9 mouse cellular contexts compared by ENCODE assay signal in the genomic region with DNA sequence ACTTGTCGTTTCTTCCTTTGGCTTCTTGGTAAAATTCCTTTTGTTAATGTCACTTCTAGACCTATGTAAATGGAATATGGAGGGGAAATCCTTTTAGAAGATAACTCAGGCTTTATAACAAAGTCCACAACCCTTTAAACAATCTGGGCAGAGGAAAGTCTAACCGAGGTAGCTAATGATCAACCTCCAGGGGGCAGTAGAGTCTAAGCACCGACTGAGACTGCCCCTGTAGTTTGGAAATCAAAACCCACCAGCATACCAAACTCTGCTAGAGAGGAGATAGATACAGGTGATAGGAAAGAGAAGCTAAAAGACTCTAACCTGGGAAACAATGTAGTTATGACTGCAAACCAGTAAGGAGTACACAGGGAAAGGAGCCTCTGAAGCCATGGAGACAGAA.
A peak's percentile ranks its signal among the peaks of the same experiment; 100 is the strongest.
DNase-seq lines count a peak whose midpoint lies in the region; ATAC-seq and TF ChIP-seq lines count a peak whose summit lies in the region.
"Had no signal": no experiment of that assay in that cellular context is flagged by ENCODE, and none has a peak within 500 bp of the region (broad histone marks: within the 10 kb centered on the region; RNA-seq: fewer than 3 reads in every experiment).

No protein-coding gene starts in this region.

- H3K9me3 ChIP-seq in hindbrain, embryonic 14.5 days (ENCODE audit: control insufficient read depth, low read length): no peaks in the 10 kb centered on the region
- no peaks in the 10 kb centered on the region for H3K9me3 ChIP-seq in hindbrain, embryonic 10.5 days
- H3K9me3 ChIP-seq in G1E (replicated peaks): no peaks in the 10 kb centered on the region
- H3K9me3 ChIP-seq in embryonic facial prominence, embryonic 11.5 days (replicated peaks; ENCODE audit: control insufficient read depth, low read length): no peaks in the 10 kb centered on the region
- no peaks in the 10 kb centered on the region for H3K9me3 ChIP-seq in limb, embryonic 11.5 days (ENCODE audit: control insufficient read depth, low read length)
- H3K9me3 ChIP-seq: embryonic facial prominence, embryonic 12.5 days had no signal

- H3K4me3 ChIP-seq in hindbrain, embryonic 14.5 days (replicated peaks; ENCODE audit: low read length): no peak overlapping the region
- H3K4me3 ChIP-seq in hindbrain, embryonic 10.5 days: no peak overlapping the region
- H3K4me3 ChIP-seq in G1E (ENCODE audit: low read depth, low read length): no peak overlapping the region
- H3K4me3 ChIP-seq in embryonic facial prominence, embryonic 11.5 days (ENCODE audit: low read depth, low read length): no peak overlapping the region
- no peak overlapping the region for H3K4me3 ChIP-seq in limb, embryonic 11.5 days (ENCODE audit: low read depth, low read length)
- H3K4me3 ChIP-seq: embryonic facial prominence, embryonic 12.5 days had no signal

- peak; percentile 52 for TF ChIP-seq CTCF in G1E (IDR thresholded peaks at IDR 0.05; ENCODE audit: low read depth, low read length)

- H3K36me3 ChIP-seq in hindbrain, embryonic 14.5 days (replicated peaks; ENCODE audit: control insufficient read depth, insufficient read depth): no peaks in the 10 kb centered on the region
- no peaks in the 10 kb centered on the region for H3K36me3 ChIP-seq in hindbrain, embryonic 10.5 days
- H3K36me3 ChIP-seq in G1E (replicated peaks): no peaks in the 10 kb centered on the region
- no peaks in the 10 kb centered on the region for H3K36me3 ChIP-seq in embryonic facial prominence, embryonic 11.5 days (replicated peaks; ENCODE audit: control insufficient read depth, insufficient read depth, low read depth, low read length)
- no peaks in the 10 kb centered on the region for H3K36me3 ChIP-seq in limb, embryonic 11.5 days (ENCODE audit: control insufficient read depth, insufficient read depth, low read length)
- H3K36me3 ChIP-seq: embryonic facial prominence, embryonic 12.5 days had no signal

- ATAC-seq in hindbrain, embryonic 14.5 days (ENCODE audit: low FRiP score): no peak
- no peak; the same call in 1 of the 2 replicates for ATAC-seq in G1E (ENCODE audit: extremely low read depth, insufficient number of reproducible peaks, low FRiP score, poor library complexity, severe bottlenecking)
- ATAC-seq in embryonic facial prominence, embryonic 11.5 days (replicated peaks; ENCODE audit: insufficient number of reproducible peaks, low FRiP score, low TSS enrichment, low read depth): no peak
- no peak for ATAC-seq in limb, embryonic 11.5 days (ENCODE audit: insufficient number of reproducible peaks, low FRiP score, low TSS enrichment, low read depth)

- no peak overlapping the region for H3K9ac ChIP-seq in hindbrain, embryonic 14.5 days
- no peak overlapping the region for H3K9ac ChIP-seq in embryonic facial prominence, embryonic 11.5 days (replicated peaks; ENCODE audit: low read length)
- no peak overlapping the region for H3K9ac ChIP-seq in limb, embryonic 11.5 days (ENCODE audit: low read length)
- H3K9ac ChIP-seq: embryonic facial prominence, embryonic 12.5 days had no signal

- no peaks in the 10 kb centered on the region for H3K4me1 ChIP-seq in hindbrain, embryonic 14.5 days (replicated peaks; ENCODE audit: control insufficient read depth, insufficient read depth, low read length)
- no peaks in the 10 kb centered on the region for H3K4me1 ChIP-seq in hindbrain, embryonic 10.5 days (replicated peaks)
- H3K4me1 ChIP-seq in G1E (ENCODE audit: insufficient read depth, low read depth, low read length): peaks cover 30% of the 10 kb centered on the region
- H3K4me1 ChIP-seq in embryonic facial prominence, embryonic 11.5 days (ENCODE audit: control insufficient read depth, insufficient read depth, low read length): no peaks in the 10 kb centered on the region
- H3K4me1 ChIP-seq in limb, embryonic 11.5 days (ENCODE audit: control insufficient read depth, insufficient read depth, low read length): no peaks in the 10 kb centered on the region
- H3K4me1 ChIP-seq: embryonic facial prominence, embryonic 12.5 days had no signal

- no peak overlapping the region for H3K27ac ChIP-seq in hindbrain, embryonic 14.5 days
- H3K27ac ChIP-seq in hindbrain, embryonic 10.5 days: no peak overlapping the region
- no peak overlapping the region for H3K27ac ChIP-seq in embryonic facial prominence, embryonic 11.5 days (replicated peaks; ENCODE audit: low read depth, low read length)
- no peak overlapping the region for H3K27ac ChIP-seq in limb, embryonic 11.5 days (replicated peaks; ENCODE audit: low read depth, low read length)
- H3K27ac ChIP-seq: embryonic facial prominence, embryonic 12.5 days had no signal

- 21% methylated on average over 3 of the region's 3 CpGs for WGBS in hindbrain, embryonic 14.5 days
- WGBS in hindbrain, embryonic 10.5 days: 15% methylated on average over 3 of the region's 3 CpGs
- 12% methylated on average over 3 of the region's 3 CpGs for WGBS in embryonic facial prominence, embryonic 11.5 days
- 12% methylated on average over 3 of the region's 3 CpGs for WGBS in limb, embryonic 11.5 days

- DNase-seq in hindbrain, embryonic 14.5 days (ENCODE audit: low spot score): peak; percentile 75
- no peak for DNase-seq in hindbrain, embryonic 10.5 days (ENCODE audit: low spot score)
- DNase-seq in A20 (ENCODE audit: low read depth, low spot score): peak; percentile 58
- peak; percentile 51 for DNase-seq in G1E (ENCODE audit: low spot score)
- peak; percentile 82 for DNase-seq in embryonic facial prominence, embryonic 11.5 days (ENCODE audit: low spot score)
- DNase-seq in limb, embryonic 11.5 days (ENCODE audit: low spot score): peak; percentile 53
- DNase-seq in right cerebral cortex, postnatal 10 days (ENCODE audit: low spot score in 2 of 2): peak; percentile 29 to 54
- no peak for DNase-seq in urinary bladder, postnatal 36 days (ENCODE audit: low spot score in 2 of 2)

- H3K4me2 ChIP-seq in hindbrain, embryonic 14.5 days (replicated peaks): no peak overlapping the region
- no peak overlapping the region for H3K4me2 ChIP-seq in embryonic facial prominence, embryonic 11.5 days (ENCODE audit: low read depth, low read length)
- no peak overlapping the region for H3K4me2 ChIP-seq in limb, embryonic 11.5 days (ENCODE audit: low read depth, severe bottlenecking)
- H3K4me2 ChIP-seq: embryonic facial prominence, embryonic 12.5 days had no signal

- no peaks in the 10 kb centered on the region for H3K27me3 ChIP-seq in hindbrain, embryonic 14.5 days (ENCODE audit: control insufficient read depth, insufficient read depth, low read length)
- no peaks in the 10 kb centered on the region for H3K27me3 ChIP-seq in hindbrain, embryonic 10.5 days (ENCODE audit: insufficient read depth, poor library complexity, severe bottlenecking)
- peaks cover 6% of the 10 kb centered on the region for H3K27me3 ChIP-seq in G1E (ENCODE audit: insufficient read depth, low read length)
- no peaks in the 10 kb centered on the region for H3K27me3 ChIP-seq in embryonic facial prominence, embryonic 11.5 days (ENCODE audit: control insufficient read depth, insufficient read depth, low read length)
- H3K27me3 ChIP-seq in limb, embryonic 11.5 days (ENCODE audit: control insufficient read depth, insufficient read depth, low read length): no peaks in the 10 kb centered on the region
- H3K27me3 ChIP-seq: embryonic facial prominence, embryonic 12.5 days had no signal

Comparison
In these comparisons a context has a peak if more than half of its experiments do, and no peak if none do; other contexts are left out.
1. DNase-seq: peak in hindbrain, embryonic 14.5 days (single experiment), A20 (single experiment), G1E (single experiment), embryonic facial prominence, embryonic 11.5 days (single experiment), limb, embryonic 11.5 days (single experiment) and right cerebral cortex, postnatal 10 days (2 of 2); none in hindbrain, embryonic 10.5 days (single experiment) and urinary bladder, postnatal 36 days (0 of 2).